Mouse (Mus musculus): Measurements from ENCODE around the gene Chst14.

Gene Chst14

GRCm38 (mm10) chr2:118963007-118963675 is 36.8 kb downstream of the Chst14 start:
- no peak for DNase-seq (ENCODE audit: extremely low spot score, low read depth, low spot score)

GRCm38 (mm10) chr2:118963676-118964012 is 37.3 kb downstream of the Chst14 start:
- no peak for DNase-seq (ENCODE audit: extremely low spot score, low read depth, low spot score)

DNA sequence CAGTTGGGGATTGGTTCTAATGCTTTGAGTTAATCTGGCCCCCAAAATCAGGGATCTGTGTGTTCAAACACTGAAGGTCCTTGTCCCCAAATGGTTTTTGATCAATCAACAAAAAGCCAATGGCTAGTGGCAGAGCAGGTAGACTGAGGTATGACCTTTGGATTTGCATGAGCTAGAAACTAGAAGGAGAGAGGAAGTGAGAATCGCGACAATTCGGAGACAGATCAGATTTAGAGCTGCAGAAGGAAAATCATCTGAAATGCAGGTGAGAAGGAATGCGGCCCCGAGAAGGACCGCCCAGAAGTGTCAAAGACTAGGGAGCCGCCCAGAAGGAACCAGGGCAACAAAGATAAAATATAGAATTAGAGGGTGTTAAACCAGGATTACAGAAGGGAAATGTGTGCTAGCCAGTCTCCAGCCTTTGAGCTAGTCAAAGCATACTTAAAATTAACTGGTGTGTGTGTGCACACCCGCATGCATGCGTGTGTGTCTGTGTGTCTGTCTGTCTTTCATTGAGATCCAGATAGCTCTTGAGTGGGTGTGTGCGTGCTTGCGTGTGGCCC is 43.4 kb downstream of the Chst14 start:
- DNase-seq (ENCODE audit: extremely low spot score, low read depth, low spot score): no peak

DNA sequence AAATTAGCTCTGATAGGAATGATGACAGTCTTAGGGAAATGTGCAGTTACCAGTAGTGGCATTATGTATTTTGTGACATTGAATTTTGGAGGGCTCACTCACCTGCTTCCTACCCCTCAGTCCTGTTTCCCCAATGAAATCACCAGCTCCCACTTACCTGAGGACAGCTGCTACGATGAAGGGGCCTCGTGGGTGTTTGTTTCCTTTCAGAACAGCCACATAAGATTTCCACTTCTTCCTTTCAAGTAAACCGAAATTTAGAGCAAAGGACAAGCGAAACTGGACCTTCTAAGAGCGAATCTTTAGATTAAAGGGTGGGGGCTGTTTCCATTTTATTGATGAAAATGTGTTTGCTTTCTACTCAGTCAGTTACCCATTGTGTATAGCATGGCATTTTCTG is 45.8 kb downstream of the Chst14 start:
- DNase-seq (ENCODE audit: extremely low spot score, low read depth, low spot score): no peak

DNA sequence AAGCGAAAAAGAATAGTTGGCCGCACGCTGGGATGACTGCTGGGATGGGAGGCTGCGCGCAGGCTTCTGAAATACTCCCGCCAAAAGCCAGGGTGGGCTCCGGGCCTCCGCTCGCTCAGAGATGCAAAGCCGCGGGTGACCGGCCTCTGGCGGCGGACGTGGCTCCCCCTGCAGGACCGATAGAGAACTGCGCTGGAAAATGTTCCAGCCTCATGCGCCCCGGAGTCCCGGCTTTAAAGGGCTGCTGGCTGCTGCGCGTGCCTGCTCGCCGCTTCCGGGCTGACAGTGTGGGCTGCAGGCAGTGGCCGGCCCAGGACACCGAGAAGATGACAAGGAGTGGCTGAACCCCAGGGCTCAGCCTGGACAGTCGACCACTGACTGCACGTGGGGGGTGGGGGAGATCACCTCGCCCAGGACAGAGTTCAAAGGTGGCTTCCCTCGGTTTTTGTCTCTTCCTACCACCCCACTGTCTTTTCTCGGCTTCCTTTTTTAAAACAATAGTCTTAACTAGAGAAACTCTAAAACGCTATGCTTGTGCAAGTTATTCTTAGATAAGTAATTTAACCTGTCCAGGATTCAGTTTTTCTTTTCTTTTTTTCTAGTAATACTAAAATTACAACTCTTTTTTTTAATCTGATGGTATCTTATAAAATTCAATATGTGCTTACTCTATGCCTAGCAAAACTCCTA is 46.5 kb downstream of the Chst14 start:
- no peak for DNase-seq (ENCODE audit: extremely low spot score, low read depth, low spot score)

DNA sequence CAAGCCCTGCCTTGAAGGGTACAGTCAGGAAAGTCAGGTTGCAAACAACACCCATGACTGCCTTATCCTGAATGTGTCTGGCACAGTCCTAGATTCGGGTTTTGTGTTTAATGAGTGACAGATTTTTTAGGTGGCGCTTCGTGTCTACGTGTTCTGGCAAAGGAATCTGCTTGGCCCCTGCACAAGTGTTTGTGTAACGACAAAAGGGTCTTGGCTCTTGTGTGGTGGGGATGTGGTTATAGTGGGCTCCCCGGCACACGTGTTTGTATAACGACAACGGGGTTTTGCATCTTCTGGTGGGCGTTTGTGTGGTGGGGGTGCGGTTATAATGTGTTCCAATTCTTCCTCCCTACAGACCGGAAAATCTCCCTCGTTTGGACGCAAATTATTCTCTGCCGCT is 49.6 kb downstream of the Chst14 start:
- no peak for DNase-seq (ENCODE audit: extremely low spot score, low read depth, low spot score)

DNA sequence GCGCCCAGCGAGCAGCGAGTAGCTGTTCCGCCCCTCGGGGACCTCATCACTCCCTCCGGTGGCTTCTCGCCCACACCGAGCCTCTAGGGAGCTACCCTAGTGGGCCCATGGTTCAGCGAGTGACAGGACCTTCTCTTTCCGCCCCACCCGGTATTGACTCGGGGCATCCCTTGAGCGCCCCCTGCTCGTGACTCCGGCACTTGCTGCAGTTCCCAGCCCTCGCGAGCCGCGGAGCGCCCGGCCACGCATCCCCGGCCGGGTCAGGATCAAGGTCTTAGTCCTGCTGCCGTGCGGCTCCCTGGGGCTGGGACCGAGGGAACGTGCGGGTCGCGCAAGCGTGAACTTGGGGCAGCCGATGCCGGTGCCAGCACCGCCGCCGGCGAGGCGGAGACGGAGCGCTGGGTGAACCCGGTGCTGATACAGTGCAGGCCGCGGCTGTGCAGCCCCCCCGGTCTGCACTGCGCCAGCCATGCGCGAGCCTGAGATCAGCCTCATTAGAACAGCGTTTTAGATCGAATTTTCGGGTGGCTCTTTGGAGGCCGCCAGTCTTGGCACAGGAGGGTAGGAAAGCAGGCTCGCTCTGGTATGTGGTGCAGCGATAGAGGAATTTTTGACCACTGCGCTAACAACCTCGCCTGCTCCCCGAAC is 50.1 kb downstream of the Chst14 start:
- no peak for DNase-seq (ENCODE audit: extremely low spot score, low read depth, low spot score)

DNA sequence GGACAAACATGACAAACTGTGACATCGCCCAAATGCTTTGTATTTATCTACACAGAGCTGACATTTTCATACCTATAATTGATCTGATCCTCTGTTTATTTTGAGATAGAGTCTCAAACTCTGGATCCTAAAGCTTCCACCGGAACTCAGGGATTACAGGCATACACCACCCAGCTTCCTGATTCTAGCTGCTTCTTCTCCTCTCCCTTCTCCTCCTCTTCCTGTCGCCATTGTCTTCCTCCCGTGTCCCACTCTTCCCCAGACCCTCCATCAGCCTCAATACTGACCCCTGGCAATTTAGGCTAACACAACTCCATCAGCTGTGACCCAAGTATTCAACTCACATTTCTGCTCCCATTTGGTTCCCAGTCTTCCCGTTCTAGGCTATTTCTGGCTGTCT is 50.6 kb downstream of the Chst14 start:
- DNase-seq (ENCODE audit: extremely low spot score, low read depth, low spot score): no peak

DNA sequence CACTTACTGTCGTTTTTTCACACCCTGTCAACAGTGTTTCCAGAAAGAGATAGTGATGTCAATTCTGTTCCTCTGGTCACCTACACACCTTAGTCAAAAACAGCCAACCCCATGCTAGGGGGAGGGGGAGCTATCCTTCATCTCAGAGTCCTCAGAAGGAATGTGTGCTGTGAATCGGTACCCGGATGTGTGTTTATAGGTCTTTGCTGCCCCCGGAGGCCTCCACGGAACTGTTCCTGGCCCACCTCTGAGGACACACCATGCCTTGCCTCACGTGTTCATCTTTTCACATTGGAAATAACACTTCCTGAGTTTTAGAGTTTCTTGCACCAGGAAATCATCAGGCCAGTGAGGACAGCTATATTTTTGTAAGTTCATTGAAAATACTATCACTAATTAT is 51.8 kb downstream of the Chst14 start:
- no peak for DNase-seq (ENCODE audit: extremely low spot score, low read depth, low spot score)
